Mouse (Mus musculus) brain, embryonic 14.5 days (tissue): ENCODE results near the gene Rtbdn. TPM values are rescaled to one million over a fixed set of nuclear protein-coding genes. Genes with fewer than 3 reads are reported as not detected.
"Not testable (repeated sequence)": the region's sequence is repeated elsewhere in the genome, so short reads cannot be mapped to it uniquely, and the experiment has no call there.

Source experiments
- DNase-seq: peaks from one replicate; pipeline ENCODE4 v3.0.0-alpha.2; 2011; ENCODE audit warnings: low read depth
- CTCF ChIP-seq: fragments of 200-500 bp; IDR thresholded peaks from 2 replicates; pipeline ENCODE4 v1.5.1; 2012; ENCODE audit warnings: inconsistent platforms, mild to moderate bottlenecking, moderate library complexity, borderline replicate concordance; ENCODE audit not compliant: insufficient read depth, insufficient read length; ENCODE audit errors: extremely low read depth
- POLR2A ChIP-seq: fragments of 200-500 bp; IDR thresholded peaks from 2 replicates; pipeline ENCODE4 v1.6.1; 2012; ENCODE audit warnings: mild to moderate bottlenecking, inconsistent platforms, borderline replicate concordance; ENCODE audit not compliant: poor library complexity, insufficient read depth, insufficient read length, severe bottlenecking; ENCODE audit errors: extremely low read depth
- polyA plus RNA-seq: library from polyadenylated mRNA; depleted of rRNA; stranded (reverse); fragments of >200 nt; gene quantifications from 2 replicates; pipeline ENCODE4 v1.2.3, GENCODE M21; 2012; rRNA removed

Rtbdn gene
- polyA plus RNA-seq: 7.2 and 7.6 TPM in 2 replicates

DNA sequence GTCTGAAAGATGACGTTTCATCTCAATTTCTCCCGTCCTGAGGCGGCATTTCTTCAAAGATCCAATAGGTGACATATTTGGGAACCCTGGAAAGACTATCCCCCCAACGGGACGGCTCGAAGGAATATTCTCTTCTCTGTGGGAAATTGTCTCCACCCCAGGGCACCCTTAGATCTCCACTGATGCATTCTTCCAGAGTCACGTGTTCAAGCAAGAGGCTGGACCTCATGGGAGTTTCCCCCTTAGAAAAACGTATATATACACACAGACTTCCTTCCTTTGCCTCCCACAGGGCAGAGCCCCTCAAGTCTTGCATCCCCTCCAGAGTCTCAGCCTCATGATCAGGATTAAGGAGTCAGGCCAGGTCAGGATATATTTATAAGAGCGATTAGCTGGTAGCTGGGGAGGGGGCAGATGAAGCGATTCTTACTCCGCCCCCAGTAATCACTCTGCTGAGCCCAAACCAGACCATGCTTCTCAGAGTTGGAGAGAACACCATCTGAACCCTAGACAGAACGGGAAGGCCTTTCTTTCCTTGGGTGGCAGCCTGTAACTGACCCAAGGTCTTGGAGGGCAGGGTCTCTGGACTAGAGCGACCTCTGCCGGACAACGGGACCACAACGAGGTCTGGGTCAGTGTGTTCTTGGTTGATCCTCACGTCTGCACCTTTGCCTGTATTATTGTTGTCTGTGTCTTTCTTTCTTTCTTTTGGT lies at the start of gene Rtbdn:
TSS of gene Rtbdn (plus strand) at position 464 of the 713 bp plus-strand sequence.
- peak; percentile 47 for DNase-seq
- TF ChIP-seq CTCF (peak; percentile 41), POLR2A (no peak)

DNA sequence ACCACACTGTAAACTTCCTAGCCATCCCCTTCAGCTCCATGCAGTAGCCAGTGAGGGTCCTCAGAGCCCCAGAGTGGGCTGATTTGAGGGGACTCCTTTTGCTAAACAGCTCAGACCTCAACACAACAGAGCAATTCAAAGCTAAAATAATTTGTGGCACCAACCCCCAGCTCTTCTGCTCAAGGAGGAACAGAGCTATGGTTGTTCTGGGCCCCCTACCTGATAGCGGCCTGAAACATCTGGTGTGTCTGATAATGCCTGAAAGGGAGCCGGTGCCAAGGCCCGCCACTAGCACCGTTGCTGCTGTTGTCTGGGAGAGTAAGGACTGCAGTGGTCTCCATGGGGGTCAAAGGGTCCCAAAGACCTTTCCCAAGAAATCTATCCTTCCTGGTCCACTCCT lies 45.7 kb upstream of the Rtbdn start:
- no peak for TF ChIP-seq POLR2A
- no peak for TF ChIP-seq CTCF
- no peak for DNase-seq

DNA sequence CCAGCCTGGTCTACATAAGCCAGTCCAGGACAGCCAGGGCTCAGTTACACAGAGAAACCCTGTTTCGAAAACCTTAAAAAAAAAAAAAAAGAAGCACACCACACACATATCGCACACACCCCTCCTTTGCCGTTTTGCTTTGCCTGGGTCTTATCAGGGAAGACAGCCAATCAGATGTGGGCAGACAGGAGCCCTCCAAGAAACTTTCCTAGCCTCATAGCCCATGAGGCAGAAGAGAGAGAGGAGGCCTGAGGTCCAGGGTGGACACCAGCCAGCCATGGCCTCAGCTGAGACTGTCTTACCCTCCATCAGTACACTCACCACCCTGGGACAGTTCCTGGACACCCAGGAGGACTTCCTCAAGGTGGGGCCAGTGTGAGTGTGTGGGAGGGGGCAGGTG lies 45.0 kb upstream of the Rtbdn start, which contains the start of gene Klf1:
TSS of gene Klf1 (plus strand) at position 177 of the 400 bp plus-strand sequence.
- no peak for DNase-seq
- TF ChIP-seq CTCF (no peak), POLR2A (no peak)

DNA sequence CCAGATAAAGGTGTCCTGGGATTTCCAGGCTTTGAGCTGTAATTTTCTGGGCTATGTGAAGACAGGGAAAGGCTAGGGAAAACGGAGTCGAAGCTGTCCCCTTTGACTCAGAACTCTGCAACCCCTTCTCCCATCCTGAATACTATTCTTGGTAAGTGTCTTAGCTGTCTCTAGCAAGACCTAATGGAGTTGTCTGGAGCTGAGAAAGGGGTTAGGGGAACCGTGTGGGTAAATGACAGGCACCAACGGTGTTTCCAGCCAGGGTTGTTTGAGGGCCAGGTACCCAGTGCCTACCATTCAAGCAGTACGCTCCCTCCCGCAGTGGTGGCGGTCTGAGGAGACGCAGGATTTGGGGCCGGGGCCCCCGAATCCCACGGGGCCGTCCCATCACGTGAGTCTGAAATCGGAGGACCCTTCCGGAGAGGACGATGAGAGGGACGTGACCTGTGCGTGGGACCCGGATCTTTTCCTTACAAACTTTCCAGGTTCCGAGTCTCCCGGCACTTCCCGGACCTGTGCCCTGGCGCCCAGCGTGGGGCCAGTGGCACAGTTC lies 44.3 kb upstream of the Rtbdn start:
- DNase-seq: peak; percentile 22
- TF ChIP-seq CTCF: no peak
- TF ChIP-seq POLR2A: no peak

DNA sequence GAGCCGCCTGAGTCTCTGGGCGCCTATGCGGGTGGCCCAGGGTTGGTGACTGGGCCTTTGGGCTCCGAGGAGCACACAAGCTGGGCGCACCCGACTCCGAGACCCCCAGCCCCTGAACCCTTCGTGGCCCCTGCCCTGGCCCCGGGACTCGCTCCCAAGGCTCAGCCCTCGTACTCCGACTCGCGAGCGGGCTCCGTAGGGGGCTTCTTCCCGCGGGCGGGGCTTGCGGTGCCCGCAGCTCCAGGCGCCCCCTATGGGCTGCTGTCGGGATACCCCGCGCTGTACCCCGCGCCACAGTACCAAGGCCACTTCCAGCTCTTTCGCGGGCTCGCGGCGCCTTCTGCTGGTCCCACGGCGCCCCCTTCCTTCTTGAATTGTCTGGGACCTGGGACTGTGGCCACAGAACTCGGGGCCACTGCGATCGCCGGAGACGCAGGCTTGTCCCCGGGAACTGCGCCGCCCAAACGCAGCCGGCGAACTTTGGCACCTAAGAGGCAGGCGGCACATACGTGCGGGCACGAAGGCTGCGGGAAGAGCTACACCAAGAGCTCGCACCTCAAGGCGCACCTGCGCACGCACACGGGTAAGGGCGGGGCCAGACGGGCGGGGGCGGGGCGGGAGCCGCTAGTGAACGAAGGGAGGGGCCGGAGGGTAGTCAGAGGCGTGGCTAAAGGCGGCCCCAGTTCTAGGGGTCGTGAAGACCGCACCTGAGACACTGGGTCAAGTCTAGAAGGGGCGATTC lies 43.7 kb upstream of the Rtbdn start:
- peak; percentile 82 for TF ChIP-seq CTCF
- no peak for TF ChIP-seq POLR2A
- peak; percentile 95 for DNase-seq

DNA sequence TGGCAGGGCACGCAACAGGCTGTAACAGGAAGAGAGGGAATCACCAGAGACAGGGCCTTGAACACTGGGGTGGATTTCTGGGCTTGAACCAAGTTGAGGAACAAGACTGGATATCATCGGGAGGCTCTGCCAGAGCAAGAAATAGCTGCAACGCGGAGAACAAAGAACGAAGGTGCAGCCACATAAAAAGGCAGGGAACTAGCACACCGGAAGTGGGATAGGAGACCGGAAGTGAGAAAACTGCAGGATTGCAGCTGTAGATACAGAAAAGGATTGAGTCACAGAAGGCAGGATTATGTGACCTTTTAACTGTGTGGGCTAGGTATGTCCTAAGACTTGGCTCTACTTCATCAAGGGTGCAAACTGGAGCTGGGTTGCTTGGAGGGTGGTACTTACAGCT lies 42.4 kb upstream of the Rtbdn start:
- TF ChIP-seq CTCF (no peak), POLR2A (no peak)
- no peak for DNase-seq

DNA sequence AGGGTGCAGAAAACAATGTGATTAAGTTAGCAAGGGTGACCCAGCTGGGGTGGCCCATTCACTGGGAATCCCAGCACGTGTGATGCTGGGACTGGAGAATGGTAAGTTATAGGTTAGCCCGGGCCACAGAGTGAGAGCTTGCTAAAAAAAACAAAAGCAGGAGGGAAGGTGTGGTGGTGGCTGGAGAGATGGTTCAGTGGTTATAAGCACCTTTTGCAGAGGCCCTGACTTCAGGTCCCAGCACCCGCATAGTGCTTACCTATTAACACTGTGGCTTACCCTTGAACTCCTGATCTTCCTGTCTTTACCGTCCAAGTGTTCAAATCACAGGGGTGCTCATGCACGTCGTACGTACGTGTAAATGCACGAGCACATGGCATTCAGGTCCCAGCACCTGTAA lies 39.8 kb upstream of the Rtbdn start:
- TF ChIP-seq POLR2A (no peak), CTCF (no peak)
- no peak for DNase-seq

DNA sequence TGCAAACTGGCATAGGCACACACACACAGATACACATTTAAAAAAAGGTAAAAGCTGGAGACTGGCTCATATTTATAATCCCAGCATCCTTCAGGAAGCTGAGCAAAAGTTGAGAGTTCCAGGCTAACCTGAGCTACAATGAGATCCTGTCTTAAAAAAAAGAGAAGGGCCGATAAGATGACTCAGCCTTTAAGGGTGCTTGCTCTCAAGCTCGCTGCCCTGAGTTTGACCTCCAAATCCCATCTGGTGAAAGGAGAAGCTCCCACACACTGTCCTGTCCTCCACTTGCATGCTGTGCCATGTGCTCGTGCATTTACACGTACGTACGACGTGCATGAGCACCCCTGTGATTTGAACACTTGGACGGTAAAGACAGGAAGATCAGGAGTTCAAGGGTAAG lies 39.3 kb upstream of the Rtbdn start:
- TF ChIP-seq POLR2A (no peak), CTCF (no peak)
- no peak for DNase-seq

DNA sequence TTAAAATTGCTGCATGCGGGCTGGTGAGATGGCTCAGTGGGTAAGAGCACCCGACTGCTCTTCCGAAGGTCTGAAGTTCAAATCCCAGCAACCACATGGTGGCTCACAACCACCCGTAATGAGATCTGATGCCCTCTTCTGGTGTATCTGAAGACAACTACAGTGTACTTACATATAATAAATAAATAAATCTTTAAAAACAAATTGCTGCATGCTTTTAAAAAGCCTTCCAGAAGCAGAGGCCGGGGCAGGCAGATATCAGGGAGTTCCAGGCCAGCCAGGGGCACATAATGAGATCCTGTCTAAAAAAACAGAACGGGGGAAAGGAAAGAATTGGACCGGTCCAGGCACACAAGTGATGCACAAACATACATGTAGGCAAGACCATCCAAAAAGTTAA lies 38.8 kb upstream of the Rtbdn start:
- DNase-seq: not testable (repeated sequence)

DNA sequence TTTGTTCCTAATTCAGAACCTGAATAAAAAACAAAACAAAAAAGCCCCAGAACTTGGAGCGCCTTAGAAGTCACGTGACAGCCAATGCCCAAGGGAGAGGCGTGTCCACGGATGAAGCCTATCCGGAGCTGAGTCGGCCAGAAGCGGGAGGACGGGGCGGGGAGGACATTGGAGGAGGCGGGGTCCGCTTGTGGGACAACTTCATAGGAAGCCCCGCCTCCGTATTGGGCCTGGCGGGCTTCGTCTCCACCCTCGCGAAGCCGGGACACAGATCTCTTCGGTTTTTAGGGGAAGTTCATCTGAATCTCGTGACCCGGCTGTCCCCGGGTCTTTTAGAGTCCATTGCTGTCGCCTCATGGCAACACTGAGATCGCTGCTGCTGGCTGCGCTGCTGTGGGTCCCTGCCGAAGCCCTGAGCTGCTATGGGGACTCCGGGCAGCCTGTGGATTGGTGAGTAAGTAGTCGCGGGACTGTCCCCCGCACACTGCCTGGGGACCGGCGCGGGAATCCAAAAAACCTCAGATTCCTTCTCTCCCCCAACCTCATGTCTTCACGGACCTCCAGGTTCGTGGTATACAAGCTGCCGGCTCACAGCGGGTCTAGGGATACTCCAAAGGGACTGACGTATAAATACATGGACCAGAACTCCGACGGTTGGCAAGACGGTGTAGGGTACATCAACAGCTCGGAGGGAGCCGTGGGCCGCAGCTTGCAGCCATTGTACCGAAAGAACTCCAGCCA lies 38.2 kb upstream of the Rtbdn start, which contains the start of gene Dnase2a:
TSS of gene Dnase2a (plus strand) at position 140 of the 741 bp plus-strand sequence.
- peak; percentile 98 for DNase-seq
- TF ChIP-seq POLR2A (peak; percentile 12; the same call in 1 of the 2 replicates), CTCF (no peak)

DNA sequence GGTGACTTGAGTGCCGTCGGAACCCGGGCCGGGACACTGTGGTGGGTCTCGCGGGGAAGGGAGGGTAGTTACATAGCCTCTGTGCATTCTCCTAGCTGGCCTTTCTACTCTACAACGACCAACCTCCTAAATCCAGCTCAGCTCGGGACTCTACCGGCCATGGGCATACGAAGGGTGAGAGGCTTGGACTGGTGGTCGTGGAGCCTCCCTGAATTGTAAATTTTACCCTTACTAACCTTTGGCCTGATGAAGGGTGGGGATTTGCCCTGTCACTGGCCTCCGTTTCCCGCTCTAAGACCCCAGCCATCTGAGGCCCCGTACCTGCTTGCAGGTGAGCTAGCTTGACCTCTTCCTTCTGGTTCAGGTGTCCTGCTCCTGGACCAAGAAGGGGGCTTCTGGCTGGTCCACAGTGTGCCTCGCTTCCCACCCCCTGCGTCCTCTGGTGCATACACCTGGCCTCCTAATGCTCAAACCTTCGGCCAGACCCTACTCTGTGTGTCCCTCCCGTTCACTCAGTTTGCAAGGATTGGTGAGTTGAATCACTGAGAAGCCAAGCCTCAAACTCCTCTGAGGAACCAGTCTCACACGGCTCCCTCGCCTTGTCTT lies 37.5 kb upstream of the Rtbdn start:
- DNase-seq: no peak
- TF ChIP-seq POLR2A: no peak
- TF ChIP-seq CTCF: no peak
